In genomic region chr3:148295515-148295914, GRCm38 (mm10) we compare ENCODE assay signal across 25 mouse cellular contexts.
"Had no signal": no experiment of that assay in that cellular context is flagged by ENCODE, and none has a peak within 500 bp of the region (broad histone marks: within the 10 kb centered on the region; RNA-seq: fewer than 3 reads in every experiment).

No protein-coding gene starts in this region.

- H3K4me3 ChIP-seq: heart, adult 2 months; heart, embryonic 13.5 days; heart, embryonic 15.5 days; hindbrain, embryonic 13.5 days; hindbrain, embryonic 15.5 days; intestine, embryonic 15.5 days; layer of hippocampus, adult 2 months; left cerebral cortex, adult 2 months; limb, embryonic 13.5 days; limb, embryonic 15.5 days; liver, embryonic 12.5 days had no signal

- DNase-seq: gastrocnemius, postnatal 14 days; gastrocnemius, postnatal 36 days; heart, adult 11 months; heart, adult 2 months; heart, postnatal 14 days; heart, postnatal 36 days; kidney, adult 18-20 months; kidney, adult 8-10 months; kidney, postnatal 10 days; kidney, postnatal 25 days; kidney, postnatal 4 days; left cerebral cortex, postnatal 4 days had no signal

- H3K27ac ChIP-seq: heart, adult 2 months; heart, embryonic 13.5 days; heart, embryonic 15.5 days; hindbrain, embryonic 13.5 days; hindbrain, embryonic 15.5 days; intestine, embryonic 15.5 days; layer of hippocampus, adult 2 months; left cerebral cortex, adult 2 months; limb, embryonic 13.5 days; limb, embryonic 15.5 days; liver, embryonic 12.5 days had no signal

- H3K9ac ChIP-seq: heart, embryonic 13.5 days; heart, embryonic 15.5 days; hindbrain, embryonic 13.5 days; hindbrain, embryonic 15.5 days; intestine, embryonic 15.5 days; limb, embryonic 13.5 days; limb, embryonic 15.5 days; liver, embryonic 12.5 days had no signal

- H3K36me3 ChIP-seq: heart, embryonic 13.5 days; heart, embryonic 15.5 days; hindbrain, embryonic 13.5 days; hindbrain, embryonic 15.5 days; intestine, embryonic 15.5 days; limb, embryonic 13.5 days; limb, embryonic 15.5 days; liver, embryonic 12.5 days had no signal

- H3K27me3 ChIP-seq: heart, embryonic 13.5 days; heart, embryonic 15.5 days; hindbrain, embryonic 13.5 days; hindbrain, embryonic 15.5 days; intestine, embryonic 15.5 days; limb, embryonic 13.5 days; limb, embryonic 15.5 days; liver, embryonic 12.5 days had no signal

- ATAC-seq: inflammation-experienced regulatory T-cells, adult 6 months; intestine, embryonic 15.5 days; intestine, postnatal 0 days; liver, embryonic 12.5 days had no signal

- H3K4me2 ChIP-seq: heart, embryonic 11.5 days; heart, embryonic 13.5 days; heart, embryonic 15.5 days; hindbrain, embryonic 13.5 days; hindbrain, embryonic 15.5 days; intestine, embryonic 15.5 days; limb, embryonic 13.5 days; limb, embryonic 15.5 days; liver, embryonic 12.5 days had no signal

- H3K4me1 ChIP-seq: heart, embryonic 13.5 days; heart, embryonic 15.5 days; hindbrain, embryonic 13.5 days; hindbrain, embryonic 15.5 days; intestine, embryonic 15.5 days; limb, embryonic 13.5 days; limb, embryonic 15.5 days; liver, embryonic 12.5 days had no signal

- H3K9me3 ChIP-seq: heart, embryonic 13.5 days; heart, embryonic 15.5 days; hindbrain, embryonic 13.5 days; hindbrain, embryonic 15.5 days; intestine, embryonic 15.5 days; limb, embryonic 13.5 days; limb, embryonic 15.5 days; liver, embryonic 12.5 days had no signal
